Mouse (Mus musculus) cerebellum, adult 2 months (tissue): ENCODE results near the gene Tbc1d16.

Source experiments
- CTCF ChIP-seq: fragments of 200-500 bp; IDR thresholded peaks from 2 replicates; pipeline ENCODE4 v1.5.1; 2011; ENCODE audit warnings: low read depth, mild to moderate bottlenecking, control low read depth, low read length, moderate library complexity, borderline replicate concordance; ENCODE audit not compliant: insufficient read depth
- POLR2A ChIP-seq: fragments of 200-500 bp; IDR thresholded peaks from 2 replicates; pipeline ENCODE4 v1.6.1; 2011; ENCODE audit warnings: low read length, control low read depth, borderline replicate concordance; ENCODE audit not compliant: insufficient read depth

- TF ChIP-seq CTCF (no peak), POLR2A (no peak)
Observed at GRCm38 (mm10) chr11:119116992-119117391, 111.3 kb downstream of the Tbc1d16 start.
